Mouse (Mus musculus): ENCODE measurements at regions not wholly inside any gene's neighbourhood (a gene's known extent, or its start where the extent isn't known, plus 50 kb on each side); places are given as distances from the start of the nearest gene placed in this dataset.
"Not testable (repeated sequence)": the region's sequence is repeated elsewhere in the genome, so short reads cannot be mapped to it uniquely, and the experiment has no call there.

- ATAC-seq (replicated peaks; ENCODE audit: low FRiP score, low TSS enrichment, poor library complexity, severe bottlenecking), result not testable (repeated sequence)
Observed at GRCm38 (mm10) chr5:3141841-3142240, 199.4 kb upstream of the Cdk6 start.

GRCm38 (mm10) chr5:3146544-3147295, 194.6 kb upstream of the Cdk6 start:
- ATAC-seq (replicated peaks; ENCODE audit: low FRiP score, low TSS enrichment, poor library complexity, severe bottlenecking), result peak; percentile 94

GRCm38 (mm10) chr5:3149886-3150285, 191.4 kb upstream of the Cdk6 start:
- not testable (repeated sequence) for ATAC-seq (replicated peaks; ENCODE audit: low FRiP score, low TSS enrichment, poor library complexity, severe bottlenecking)

GRCm38 (mm10) chr5:3150766-3151165, 190.5 kb upstream of the Cdk6 start:
- not testable (repeated sequence) for ATAC-seq (replicated peaks; ENCODE audit: low FRiP score, low TSS enrichment, poor library complexity, severe bottlenecking)

DNA sequence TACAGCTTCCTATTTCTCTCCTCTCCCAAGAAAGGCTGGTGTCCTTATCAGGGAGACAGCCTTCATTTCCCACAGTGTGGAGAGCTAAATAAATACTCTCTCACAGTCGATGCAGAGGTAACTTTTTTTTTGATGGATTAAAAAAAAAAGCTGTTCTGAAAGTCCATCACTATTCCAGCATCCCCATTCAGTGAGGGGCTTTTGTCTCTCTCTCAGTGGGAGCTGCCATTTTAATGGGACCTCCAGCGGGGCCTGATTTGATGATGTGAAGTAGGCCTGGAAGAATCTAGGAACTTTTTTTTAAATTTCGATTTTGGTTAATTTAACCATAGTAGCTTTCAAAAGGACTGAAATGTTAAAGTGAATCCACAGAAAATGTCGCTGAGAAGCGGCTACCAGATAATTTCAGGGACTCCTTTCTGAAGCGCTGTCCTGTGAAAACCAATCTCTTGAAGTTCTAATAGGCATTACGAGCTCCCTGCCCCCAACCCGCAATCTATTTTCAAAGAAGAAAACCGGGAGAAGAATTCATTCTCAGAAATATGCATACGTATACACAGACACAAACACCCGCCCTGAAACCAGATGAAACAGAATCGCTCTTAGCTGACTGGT, 189.6 kb upstream of the Cdk6 start:
- ATAC-seq (replicated peaks; ENCODE audit: low FRiP score, low TSS enrichment, poor library complexity, severe bottlenecking), result not testable (repeated sequence)

DNA sequence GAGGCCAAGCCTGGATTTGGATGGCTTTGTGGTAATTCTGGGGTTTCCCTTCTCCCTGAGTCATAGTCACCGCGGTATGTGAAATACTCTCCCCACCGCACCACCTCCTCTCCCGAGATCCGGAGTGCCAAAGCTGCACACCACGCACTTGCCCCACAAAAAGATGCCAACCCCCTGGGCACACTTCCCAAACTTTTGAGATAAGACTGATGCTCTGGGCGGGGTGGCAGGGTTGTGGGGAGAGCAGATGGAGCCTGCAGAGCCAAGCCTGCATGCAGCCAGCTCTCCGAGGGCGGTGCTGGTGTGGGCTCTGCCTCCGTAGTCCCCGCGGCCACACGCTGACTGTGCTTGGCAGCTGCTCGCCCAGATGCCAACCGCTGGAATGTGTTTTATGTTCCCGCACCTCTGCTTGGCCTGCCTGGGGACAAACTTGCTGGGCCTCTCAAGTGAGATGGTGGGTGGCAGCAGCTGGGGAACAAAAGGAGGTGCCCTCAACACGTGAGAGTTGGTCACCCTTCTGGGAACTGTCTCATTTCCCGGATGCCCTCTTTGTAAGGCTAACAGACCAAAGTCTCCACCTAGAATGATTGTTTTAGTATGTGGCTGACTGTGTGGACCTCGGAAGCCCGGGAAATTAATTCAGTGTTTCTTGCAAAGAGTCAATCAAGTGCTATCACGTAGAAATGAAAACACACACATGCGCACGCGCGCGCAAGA, 189.0 kb upstream of the Cdk6 start:
- ATAC-seq (replicated peaks; ENCODE audit: low FRiP score, low TSS enrichment, poor library complexity, severe bottlenecking), result peak; percentile 98

DNA sequence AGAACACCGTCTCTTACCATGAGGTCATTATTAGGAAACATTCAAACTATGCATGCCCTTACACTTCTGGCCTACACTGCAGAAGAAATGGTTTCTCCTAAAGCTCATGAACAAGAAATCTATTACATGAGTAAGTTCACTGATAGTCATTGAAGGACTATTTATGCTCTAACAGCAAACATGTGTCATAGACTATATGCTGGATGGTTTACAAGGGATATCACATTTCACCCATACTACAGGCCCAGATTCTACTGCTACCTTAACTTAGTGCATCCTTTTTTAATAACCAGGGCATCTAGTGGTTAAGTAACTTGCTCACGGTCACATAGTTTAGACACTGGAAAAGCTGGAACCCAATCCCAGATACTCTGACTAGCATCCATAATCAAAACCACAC, 175.8 kb upstream of the Cdk6 start:
- ATAC-seq (replicated peaks; ENCODE audit: low FRiP score, low TSS enrichment, poor library complexity, severe bottlenecking), result not testable (repeated sequence)

DNA sequence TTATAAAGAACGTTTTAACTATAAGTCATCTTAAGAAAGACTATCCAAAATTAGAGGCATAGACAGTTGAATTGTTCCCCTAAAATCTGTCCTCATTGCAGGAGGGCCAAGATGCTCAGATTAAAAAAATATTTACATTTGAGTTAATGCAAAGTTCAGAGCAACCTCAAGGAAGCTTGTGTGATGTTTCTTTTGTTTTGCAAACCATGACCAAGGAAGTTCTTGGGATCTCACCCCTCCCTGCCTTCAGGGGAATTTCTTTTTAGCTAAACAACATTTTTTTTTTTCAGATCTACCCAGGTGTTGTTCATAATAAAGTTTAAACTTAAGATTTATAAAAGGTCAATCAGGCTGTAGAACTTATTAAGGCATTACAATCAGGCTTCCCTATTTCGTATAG, 174.8 kb upstream of the Cdk6 start:
- not testable (repeated sequence) for ATAC-seq (replicated peaks; ENCODE audit: low FRiP score, low TSS enrichment, poor library complexity, severe bottlenecking)

GRCm38 (mm10) chr5:3193592-3193991, 147.7 kb upstream of the Cdk6 start:
- ATAC-seq (replicated peaks; ENCODE audit: low FRiP score, low TSS enrichment, poor library complexity, severe bottlenecking), result not testable (repeated sequence)

GRCm38 (mm10) chr5:3197952-3198841, 143.1 kb upstream of the Cdk6 start:
- ATAC-seq (replicated peaks; ENCODE audit: low FRiP score, low TSS enrichment, poor library complexity, severe bottlenecking), result peak; percentile 94

GRCm38 (mm10) chr5:3198869-3199550, 142.3 kb upstream of the Cdk6 start:
- not testable (repeated sequence) for ATAC-seq (replicated peaks; ENCODE audit: low FRiP score, low TSS enrichment, poor library complexity, severe bottlenecking)

DNA sequence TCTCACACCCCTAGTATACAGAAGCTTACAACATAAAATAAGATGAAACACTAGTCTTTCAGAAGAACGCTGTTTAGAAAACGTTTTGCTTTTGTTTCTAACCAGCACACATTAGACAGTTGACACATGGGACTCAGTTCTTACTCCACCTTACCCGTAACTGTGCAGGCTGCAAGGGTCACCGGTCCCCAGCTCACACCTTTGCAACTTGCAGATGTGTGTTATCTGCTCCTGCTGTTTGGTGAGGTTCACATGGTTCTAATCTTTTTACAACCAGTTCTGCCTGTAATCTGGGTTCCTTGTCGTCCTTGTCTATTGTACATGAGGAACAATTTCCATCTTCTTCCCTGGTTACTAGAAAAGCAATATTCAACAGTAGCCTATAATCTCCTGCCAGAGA, 135.1 kb upstream of the Cdk6 start:
- ATAC-seq (replicated peaks; ENCODE audit: low FRiP score, low TSS enrichment, poor library complexity, severe bottlenecking), result peak; percentile 87

GRCm38 (mm10) chr5:3208293-3208692, 133.0 kb upstream of the Cdk6 start:
- not testable (repeated sequence) for ATAC-seq (replicated peaks; ENCODE audit: low FRiP score, low TSS enrichment, poor library complexity, severe bottlenecking)

- no peak for ATAC-seq (replicated peaks; ENCODE audit: low FRiP score, low TSS enrichment, poor library complexity, severe bottlenecking)
Observed at GRCm38 (mm10) chr5:3211284-3211683, 130.0 kb upstream of the Cdk6 start.

DNA sequence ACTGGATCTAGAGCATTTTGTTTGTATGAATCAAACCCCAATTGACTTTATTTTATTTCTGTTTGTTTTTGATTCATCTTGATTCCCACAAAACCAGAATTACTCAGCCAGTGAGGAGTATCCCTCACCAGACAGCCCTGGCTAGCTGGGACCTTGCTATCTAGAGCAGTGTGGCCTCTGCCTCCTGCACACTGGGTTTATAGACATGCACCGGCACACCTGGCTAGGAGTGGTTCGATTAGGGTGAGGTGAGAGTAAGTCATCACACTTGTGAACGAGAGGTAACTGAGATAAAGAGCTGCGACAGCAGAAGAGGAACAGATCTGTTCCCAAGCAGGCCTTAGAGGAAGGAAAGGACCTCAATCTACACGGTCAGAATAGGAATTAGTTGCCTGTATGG, 125.2 kb upstream of the Cdk6 start:
- ATAC-seq (replicated peaks; ENCODE audit: low FRiP score, low TSS enrichment, poor library complexity, severe bottlenecking), result no peak

- ATAC-seq (replicated peaks; ENCODE audit: low FRiP score, low TSS enrichment, poor library complexity, severe bottlenecking), result no peak
Observed at GRCm38 (mm10) chr5:3219230-3219629, 122.1 kb upstream of the Cdk6 start.

DNA sequence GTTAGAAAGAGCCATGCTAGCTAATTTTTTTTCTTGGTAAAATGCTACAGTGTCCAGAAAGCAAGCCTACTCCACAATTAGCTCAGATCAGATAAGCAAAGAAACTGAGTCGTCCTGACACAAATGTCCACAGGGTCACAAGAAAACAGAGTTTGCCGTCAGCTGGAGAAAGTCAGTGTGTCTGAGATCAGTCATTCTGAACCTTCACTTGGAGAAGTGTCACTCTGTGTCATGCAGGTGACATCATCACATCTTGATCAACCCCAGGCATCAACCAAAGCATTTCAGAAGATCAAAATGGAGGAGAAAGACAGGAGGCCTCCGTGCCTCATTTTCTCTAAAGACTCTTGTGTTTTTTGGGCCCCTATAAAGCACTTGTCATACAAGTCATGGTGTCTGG, 121.5 kb upstream of the Cdk6 start:
- ATAC-seq (replicated peaks; ENCODE audit: low FRiP score, low TSS enrichment, poor library complexity, severe bottlenecking), result no peak

GRCm38 (mm10) chr5:3223819-3224218, 117.5 kb upstream of the Cdk6 start:
- ATAC-seq (replicated peaks; ENCODE audit: low FRiP score, low TSS enrichment, poor library complexity, severe bottlenecking), result peak; percentile 71
